Mouse (Mus musculus) v-Abl transformed pro-B cells (cell line): ENCODE results near the gene Hif3a.

Experiments used
- in situ Hi-C, 2 experiments: fragments of 400-800 bp; cut with MboI; formaldehyde crosslinking; loops; one replicate each; pipeline ENCODE4 v1.15.1; 2025; ENCODE audit not compliant: unreplicated experiment in 2 of 2

Hif3a gene

DNA sequence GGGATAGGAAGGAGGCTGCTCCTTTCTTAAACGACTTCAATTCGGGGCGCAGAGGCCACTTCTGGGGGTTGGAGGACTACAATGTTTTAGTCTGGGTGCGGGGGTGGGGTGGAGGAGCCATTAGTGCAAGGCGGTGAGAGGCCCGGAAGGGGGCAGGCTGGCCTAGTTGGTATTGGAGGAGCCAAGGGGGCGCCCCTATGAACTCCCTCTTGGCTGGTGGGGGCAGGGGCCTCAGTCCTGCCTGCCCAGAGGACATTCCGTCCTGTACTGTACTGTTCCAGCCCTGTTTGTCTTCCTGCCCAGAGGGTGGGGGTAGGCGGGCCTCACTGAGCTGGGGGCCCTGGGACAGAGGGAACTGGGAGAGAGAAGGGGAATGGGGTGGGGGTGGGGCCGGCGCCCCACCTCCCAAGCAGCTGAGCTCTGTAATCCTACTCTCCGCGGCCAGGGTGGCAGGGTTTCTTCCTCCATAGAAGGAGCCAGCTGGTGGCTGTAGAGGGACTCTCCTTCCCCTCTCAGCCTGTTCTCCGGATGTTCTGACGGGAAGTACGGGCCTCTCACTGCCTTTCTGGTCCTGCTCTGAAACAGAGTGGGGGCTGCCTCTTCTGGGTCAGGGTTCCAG is 4.0 kb downstream of the Hif3a start:
- in situ Hi-C loops = loop anchor here in 1 of 2 experiments (10.0 kb wide), 1 partner anchor 123 kb away; no protein-coding TSS in a partner anchor

DNA sequence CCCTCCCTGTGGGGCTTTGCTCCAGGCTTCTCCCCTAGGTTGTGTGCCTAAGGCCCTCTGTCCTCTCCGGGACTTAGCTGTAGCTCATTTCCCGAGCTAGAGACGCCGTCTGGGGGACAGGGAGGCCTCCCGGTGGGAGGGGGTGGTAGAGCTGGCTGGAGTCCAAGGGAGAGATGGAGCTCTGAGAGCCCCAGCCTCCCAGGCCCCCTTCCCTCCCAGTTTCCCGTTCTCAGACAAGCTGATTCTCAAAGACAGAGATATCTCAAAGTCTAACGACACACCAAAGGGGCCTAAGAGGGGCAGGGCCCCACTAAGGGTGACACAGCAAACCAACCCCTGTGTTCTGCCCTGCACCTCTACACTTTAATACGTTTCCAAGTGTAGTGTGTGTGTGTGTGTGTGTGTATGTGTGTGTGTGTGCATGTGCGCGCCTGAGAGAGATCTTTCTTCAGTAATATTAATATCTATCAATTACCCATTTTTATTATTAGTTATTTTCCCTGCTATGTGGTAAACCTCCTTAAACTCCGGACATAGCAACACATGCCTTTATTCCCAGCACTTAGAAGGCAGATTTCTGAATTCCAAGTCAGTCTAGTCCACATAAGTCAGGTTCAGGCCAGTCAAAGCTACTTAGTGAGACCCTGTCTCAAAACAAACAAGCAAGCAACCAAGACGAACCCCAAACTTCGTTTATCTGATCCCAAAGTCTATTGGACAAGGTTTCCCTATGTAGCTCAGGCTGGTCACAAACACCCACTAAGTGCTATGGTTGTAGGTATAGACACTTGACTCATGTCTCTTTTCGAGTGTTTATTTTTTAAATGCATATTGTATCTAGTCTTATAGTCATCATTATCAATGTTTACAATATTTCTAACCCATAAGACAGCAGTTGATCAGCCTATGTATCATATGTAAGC is 5.4 kb downstream of the Hif3a start:
- in situ Hi-C loops = loop anchor here in 1 of 2 experiments (10.0 kb wide), 1 partner anchor 122 kb away; no protein-coding TSS in a partner anchor

DNA sequence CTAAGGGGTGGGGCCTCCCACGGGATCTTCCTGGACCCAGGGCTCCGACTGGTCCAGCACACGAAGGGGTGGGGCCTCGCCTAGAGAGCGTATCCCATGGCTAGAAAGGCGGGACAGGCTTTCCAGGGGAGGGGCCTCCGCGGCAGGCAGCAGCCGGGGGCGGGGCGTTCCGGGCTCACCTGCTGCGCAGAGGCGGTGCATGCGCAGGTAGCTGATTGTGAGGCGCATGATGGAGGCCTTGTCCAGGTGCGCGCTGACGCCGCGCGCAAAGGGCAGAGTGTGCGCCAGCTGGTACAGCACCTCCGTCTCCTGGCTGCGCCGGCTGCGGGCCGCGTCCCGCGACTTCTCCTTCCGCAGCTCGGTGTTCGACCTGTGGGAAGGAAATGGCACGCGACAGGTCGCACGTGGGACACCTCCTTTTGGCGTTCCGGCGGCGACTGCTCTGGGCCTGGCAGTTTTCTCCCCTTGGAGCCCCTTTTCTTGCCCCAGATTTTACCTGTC is 6.1 kb downstream of the Hif3a start:
- in situ Hi-C loops = loop anchor here in 1 of 2 experiments (10.0 kb wide), 1 partner anchor 121 kb away; no protein-coding TSS in a partner anchor

DNA sequence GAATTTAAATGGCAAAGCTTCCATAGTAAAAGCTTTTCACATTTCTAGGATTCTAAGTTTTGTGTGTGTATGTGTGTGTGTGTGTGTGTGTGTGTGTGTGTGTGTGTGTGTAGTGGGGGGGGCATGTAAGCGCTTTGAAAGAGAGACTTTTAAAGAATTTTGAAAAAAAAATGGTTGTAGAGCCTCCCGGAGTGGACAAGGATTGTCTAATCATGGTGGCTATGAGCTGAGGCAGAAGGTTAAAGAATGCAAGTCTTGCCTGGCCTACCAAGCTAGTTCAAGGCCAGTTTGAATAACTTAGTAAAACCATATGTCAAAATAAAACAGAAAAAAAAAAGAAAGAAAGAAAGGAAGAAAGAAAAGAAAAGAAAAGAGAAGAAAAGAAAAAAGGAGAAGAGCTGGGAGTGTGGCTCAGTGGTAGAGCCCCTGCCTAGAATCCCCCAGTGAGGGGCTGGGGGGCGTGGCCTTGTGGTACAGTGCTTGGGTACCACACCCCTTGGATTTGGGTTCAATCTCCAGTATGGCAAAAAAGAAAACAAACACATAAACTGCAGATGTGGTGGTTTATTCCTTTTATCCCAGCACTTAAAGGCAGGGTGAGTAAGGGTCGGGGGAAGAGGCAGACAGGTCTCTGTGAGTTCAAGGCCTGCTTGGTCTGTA is 6.8 kb downstream of the Hif3a start:
- in situ Hi-C loops = loop anchor here in 1 of 2 experiments (10.0 kb wide), 1 partner anchor 121 kb away; no protein-coding TSS in a partner anchor

DNA sequence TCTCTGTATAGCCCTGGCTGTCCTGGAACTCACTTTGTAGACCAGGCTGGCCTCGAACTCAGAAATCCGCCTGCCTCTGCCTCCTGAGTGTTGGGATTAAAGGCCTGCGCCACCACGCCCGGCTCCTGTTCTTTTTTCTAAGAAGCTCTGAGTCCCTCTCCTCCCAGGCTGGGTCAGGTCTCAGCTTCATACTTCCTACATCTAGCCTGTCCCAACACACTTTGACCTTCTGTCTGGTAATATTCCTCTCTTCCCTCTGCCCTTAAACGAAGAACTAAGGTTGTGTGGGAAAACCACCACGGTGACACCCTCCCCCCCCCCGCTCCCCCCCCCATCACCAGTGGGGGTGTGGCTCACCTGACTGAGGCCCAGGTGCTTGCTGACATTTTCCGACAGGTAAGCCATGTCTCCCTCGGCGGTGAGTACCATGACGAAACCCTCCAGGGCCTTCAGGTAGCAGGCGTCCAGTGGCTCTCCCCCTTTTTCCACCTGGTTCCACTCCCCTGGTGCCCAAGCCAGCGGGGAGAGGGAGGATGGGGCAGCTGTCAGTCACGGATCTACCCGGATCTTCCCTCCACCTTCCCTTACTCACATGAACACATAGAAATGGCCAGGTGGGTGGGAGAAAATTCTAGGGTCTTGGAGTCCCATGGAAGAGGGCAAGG is 7.8 kb downstream of the Hif3a start:
- in situ Hi-C loops = loop anchor here (5.0 to 10.0 kb wide), 3 partner anchors 52 to 122 kb away; no protein-coding TSS in a partner anchor

DNA sequence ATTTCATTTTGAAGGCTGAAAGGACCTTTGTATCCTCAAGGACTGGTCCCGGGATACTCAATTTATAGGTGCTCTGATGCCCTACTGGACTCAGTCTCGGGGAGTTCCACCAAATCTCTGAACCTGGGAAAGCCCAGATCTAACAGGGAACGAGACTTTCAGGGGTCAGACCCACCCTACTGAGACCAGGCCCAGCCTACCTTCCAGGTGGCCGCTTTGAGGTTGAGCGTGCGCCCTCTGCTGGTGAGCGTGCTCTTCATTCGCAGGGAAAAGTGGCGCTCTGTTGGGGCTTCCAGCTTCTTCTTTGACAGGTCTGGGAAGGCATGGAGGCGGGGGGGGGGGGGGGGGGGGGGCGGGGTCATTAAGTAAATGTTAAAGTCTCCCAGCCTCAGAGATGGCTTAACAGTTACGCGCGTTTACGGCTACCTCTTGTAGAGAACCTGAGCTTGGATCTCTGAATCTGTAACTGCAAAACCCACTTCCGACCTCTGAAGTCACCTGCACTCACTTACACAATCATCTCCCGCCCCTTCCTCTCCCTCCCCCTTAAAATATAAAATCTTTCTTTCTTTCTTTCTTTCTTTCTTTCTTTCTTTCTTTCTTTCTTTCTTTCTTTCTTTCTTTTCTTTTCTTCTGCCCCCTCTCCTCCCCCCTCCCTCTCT is 11.2 kb downstream of the Hif3a start:
- in situ Hi-C loops = loop anchor here (5.0 to 10.0 kb wide), 3 partner anchors 49 to 119 kb away; no protein-coding TSS in a partner anchor

DNA sequence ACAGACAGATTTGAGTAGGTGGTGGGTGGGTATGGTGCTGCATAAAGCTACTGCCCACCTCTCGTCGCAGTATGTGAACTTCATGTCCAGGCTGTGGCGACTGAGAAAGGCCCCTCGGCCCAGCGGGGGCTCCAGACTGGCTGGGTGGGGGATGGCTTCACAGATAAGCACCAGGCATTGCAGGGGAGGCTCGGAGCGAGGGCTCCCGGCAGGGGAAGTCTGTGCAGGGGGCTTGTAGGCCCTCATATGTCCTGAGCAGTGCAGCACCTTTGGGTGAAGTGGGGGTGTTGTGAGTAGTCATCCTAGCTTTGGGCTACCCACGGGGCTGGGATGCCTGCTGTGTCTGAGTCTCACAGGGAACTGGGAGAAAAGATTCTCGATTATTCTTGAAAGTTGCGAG is 11.7 kb downstream of the Hif3a start:
- in situ Hi-C loops = loop anchor here (5.0 to 10.0 kb wide), 3 partner anchors 48 to 118 kb away; no protein-coding TSS in a partner anchor

DNA sequence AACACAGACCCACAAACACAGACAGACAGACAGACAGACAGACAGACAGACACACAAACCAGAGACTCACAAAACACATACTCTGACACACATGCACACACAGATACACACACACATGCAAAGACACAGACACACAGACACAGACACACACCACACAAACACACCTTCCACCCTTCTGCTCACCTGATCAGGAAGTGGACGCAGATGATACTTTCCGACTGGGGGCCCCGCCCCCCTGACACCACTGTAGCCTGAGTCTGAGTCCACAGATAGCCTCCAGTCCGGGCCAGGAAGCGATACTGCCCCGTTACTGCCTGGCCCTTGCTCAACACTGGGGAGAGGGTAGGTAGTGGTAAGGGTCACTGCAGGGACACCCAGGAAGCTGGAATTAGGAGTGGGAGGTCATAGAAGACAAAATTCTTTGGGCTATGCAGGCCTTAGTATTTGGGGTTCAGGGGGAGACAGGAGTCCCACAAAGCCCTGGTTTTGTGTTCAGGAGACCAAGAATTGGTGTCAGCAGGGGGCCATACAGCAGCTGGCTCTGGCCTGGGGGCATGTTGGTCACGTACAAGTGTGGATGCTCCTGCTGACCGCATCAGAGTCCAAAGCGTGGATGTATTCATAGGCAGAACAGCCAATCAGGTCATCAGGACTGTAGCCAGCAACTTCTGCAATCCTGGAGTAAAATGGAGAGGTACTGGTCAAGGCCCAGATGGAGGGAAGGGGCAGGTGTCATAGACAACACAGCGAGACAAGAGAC is 13.6 kb downstream of the Hif3a start:
- in situ Hi-C loops = no loop called here

DNA sequence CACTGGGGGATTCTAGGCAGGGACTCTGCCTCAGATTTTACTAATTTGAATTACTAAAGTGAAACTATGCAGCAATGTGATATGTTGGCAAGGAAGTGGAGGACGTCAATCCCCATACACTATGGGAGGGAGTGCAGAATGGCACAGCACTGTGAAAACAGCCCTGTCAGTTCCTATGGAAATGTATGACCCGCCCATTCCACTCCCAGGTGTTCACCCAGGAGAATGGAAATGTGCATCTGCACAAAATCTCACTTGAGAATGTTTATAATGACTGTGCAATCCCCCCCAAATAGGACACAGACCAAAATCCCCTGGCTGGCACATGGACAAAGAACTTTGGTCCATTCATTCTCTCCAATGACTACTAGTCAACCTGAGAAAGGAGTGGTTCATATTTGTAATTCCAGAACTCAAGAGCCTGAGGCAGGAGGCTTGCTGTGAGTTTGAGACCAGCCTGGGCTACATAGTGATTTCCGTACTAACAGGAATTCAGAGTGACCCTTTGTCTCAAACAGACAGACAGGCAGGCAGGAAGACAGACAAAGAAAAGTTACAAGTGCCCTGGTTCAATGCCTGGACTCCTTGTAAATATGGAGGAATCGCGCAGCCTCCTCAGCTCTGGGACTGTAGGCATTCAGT is 15.1 kb downstream of the Hif3a start:
- in situ Hi-C loops = no loop called here

DNA sequence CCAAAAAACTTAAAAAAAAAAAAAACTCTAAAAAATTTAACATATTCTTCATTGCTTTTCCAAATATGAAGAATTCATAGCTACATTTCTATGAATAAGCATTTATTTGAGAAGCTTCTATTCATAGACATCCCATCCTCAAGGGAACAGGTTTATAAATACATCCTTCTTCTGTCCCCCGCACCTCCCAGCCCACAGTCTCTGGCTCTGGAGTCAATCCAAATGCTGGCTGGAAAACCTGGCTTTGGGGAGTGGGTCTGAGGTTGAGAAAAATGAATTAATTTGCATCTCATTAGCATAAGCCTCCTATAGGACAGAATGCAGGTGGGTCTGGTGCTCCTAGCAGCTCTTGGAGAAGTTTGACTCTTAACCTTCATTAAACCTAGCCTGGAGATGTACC is 16.5 kb downstream of the Hif3a start:
- in situ Hi-C loops = no loop called here

DNA sequence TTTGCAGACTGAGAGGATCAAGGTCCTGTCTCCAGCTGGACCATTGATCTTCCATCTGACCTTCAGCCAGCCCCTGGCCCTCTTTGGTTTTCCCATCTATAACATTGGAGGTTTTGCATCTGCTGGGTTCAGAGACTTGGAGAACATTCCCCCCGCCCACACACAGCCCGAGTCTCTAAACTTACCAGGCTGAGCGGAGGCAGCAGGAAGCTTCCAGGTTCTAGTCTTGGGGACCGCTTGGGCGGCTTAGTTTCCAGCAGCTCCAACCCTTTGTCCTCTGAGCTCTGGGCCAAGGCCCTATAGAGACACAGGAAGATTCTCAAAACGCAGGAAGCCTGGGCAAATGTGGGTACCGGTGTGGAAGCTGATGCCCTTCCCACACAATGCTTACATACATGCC is 22.9 kb downstream of the Hif3a start:
- in situ Hi-C loops = no loop called here

DNA sequence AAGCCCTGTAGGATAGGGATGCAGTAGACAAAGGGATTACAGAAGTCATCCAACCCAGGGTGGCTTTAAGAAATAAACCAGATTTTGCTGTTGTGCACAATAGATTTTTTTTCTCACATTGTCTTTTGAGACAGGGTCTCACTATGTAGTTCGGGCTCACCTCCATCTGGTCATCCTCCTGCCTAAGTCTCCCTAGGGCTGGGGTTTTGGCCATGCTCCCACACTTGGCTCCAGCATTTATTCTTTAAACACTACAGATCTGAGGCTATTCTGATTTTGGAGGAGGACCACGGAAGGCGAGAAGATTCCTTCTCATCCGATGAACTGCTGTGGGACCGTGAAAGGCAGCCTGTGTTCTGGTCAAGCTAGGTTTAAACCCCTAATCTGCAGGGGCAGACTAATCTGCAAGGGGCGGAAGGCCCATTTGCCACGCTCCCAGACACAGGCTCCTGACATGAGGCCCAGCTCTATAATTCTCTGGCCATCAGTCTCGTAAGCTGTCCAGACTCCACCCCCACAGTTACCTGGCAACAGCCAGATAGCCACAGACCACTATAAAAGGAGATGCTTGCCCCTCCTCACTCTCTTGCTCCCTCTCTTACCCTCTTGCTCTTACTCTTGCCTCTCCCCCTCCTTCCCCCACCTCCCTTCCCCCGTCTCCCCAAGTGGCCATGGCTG is 24.1 kb downstream of the Hif3a start:
- in situ Hi-C loops = no loop called here

DNA sequence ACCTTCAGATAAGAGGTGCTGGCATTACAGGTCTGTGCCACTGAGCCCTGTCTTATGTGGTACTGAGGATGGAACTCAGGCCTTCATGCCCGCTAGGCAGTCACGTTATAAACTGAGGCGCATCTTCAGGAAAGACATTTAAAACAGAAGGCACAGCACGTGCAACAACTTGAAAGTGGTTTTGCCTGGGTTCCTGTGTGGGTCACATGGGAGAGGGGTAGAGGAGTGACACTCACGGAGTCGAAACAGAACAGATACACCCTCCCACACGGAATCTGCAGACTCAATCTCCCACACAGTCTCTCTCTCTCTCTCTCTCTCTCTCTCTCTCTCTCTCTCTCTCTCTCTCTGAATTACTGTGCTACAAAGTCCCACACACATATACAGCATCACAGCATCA is 32.0 kb downstream of the Hif3a start:
- in situ Hi-C loops = no loop called here

DNA sequence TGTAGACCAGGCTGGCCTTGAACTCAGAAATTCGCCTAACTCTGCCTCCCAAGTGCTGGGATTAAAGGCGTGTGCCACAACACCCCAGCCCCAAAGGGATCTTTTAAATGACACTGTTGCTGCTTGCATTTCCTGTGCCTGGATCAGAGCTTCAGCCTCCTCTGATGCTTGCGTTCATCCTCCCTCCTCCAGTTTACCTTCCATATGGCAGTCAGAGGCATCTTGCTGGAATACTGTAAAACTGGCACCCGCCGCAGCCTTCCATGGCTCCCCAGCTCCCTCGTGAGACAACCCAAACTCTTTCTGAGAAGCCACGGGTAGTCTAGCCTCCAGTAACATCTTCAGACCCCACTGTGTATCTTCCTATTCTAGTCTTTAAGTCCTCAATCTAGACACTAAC is 33.3 kb downstream of the Hif3a start:
- in situ Hi-C loops = no loop called here

DNA sequence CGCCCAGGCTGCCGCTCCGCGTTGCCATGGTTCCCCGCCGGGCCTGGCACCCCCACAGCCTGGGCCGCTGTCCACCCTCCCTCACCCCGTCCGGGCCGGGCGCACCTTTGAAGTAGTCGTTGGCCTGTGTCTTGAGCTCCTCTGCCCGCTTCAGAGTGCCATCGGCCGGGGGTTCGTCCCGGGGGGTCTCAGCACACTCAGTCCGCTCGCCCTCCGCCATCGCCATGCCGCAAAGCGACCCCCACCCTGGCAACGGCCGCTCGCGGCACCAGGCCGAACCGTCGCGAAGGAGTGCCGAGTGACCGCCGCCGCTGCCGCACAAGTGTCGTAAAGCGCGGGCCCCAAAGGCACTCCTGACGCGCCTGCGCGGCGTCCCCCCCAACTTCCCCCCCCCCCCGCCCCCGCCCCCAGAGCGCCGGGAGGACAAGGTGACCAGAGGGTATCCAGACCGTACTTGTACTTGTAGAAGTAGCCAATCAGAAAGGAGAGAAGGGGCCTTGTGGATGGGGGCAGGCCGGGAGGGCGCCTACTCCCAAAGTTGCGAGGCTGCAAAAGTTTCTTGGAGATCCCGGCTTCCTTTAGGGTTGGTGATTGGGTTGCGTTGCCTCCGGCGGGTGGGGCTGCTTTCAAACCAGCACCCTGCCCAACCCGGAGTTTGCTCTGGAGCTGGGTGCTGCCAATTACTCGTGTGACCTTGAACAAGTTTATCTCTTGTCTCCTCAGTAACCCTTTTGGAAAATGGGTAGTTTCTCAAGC is 34.5 kb downstream of the Hif3a start, which contains the start of gene Ppp5c:
Ppp5c (minus strand) TSS at position 337 of the 756 bp plus-strand sequence.
- in situ Hi-C loops = no loop called here

DNA sequence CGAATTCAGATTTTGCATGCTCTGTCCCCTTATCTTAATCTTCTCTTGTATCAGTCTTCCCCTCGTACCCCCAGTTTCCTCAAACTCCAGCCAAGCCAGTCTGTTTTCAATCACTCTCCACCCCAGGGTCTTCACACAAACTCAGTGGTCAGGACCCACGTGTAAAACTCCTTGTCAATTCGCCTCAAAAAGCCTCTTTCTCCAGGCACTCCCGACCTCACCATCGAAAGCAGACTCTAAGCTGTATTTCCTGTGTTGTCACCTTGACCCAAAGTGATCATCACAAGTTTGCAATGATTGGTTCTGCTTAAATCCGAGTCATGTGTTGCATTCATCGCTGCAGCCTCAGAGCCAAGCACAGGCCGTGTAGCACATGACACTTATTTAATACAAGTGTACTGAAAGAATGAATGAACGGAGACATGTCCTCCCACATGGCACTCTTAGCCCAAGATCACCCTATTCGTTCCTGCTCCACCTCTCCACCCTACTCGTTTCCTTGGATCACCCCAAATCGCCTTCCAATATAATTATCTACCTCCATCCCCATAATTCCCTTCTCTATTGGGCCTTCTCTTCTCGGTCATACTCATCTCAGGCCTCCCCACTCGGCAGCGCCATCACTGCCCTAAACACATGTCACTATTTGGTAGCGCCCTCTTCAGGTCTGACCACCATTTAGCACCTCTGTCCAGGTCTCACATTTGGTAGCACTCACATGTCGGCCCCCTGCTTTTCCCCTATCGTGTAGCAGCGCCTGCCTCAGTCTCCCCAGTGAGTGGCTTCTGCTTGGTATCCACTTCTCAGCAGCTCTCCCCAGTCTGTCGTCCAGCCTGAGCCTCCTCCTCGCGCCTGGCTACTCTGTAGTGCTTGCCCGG is 35.3 kb downstream of the Hif3a start:
- in situ Hi-C loops = no loop called here
